Mouse (Mus musculus) CH12.LX (cell line): ENCODE data around the gene Clp1. TPM values are rescaled to one million over a fixed set of nuclear protein-coding genes. Genes with fewer than 3 reads are reported as not detected.

Experiments
- DNase-seq: peaks from one replicate; pipeline ENCODE4 v3.0.0-alpha.2; 2013; ENCODE audit errors: extremely low read depth
- H3K27ac ChIP-seq: 2 replicates; pipeline ENCODE4 v1.5.1; 2012; ENCODE audit warnings: low read depth, mild to moderate bottlenecking, control low read depth, moderate library complexity; ENCODE audit not compliant: insufficient read depth
- H3K27me3 ChIP-seq: replicated peaks from 2 replicates; pipeline ENCODE3; 2012; ENCODE audit warnings: inconsistent platforms
- H3K36me3 ChIP-seq, 2 experiments: replicated peaks in 1 of 2; 2 replicates each; pipeline versions ENCODE3 to v1.6.1; 2012; ENCODE audit warnings: inconsistent platforms in 1 of 2, low read length in 1 of 2, mild to moderate bottlenecking in 1 of 2, mixed read lengths in 1 of 2, moderate library complexity in 1 of 2; ENCODE audit not compliant: control insufficient read depth in 1 of 2, insufficient read depth in 1 of 2
- H3K4me1 ChIP-seq, 2 experiments: 2 replicates each; pipeline ENCODE4 v1.6.1; 2012; ENCODE audit warnings: inconsistent platforms in 1 of 2, moderate library complexity in 1 of 2; ENCODE audit not compliant: insufficient read depth in 2 of 2, control insufficient read depth in 1 of 2
- H3K4me2 ChIP-seq: 2 replicates; pipeline ENCODE4 v1.6.1; 2012; ENCODE audit warnings: low read depth, mild to moderate bottlenecking, control low read depth; ENCODE audit not compliant: poor library complexity, insufficient read depth, severe bottlenecking
- H3K4me3 ChIP-seq, 3 experiments: fragments of 150-350 bp in 1 of 3; sonication (generic) in 1 of 3; replicated peaks in 1 of 3; 2 replicates each; pipeline versions ENCODE3 to v1.5.1; 2011 to 2012; ENCODE audit warnings: low read depth in 2 of 3, low read length in 2 of 3, mild to moderate bottlenecking in 2 of 3, moderate library complexity in 2 of 3, control low read depth in 1 of 3, improper control_type of control experiment in 1 of 3, inconsistent platforms in 1 of 3, mixed read lengths in 1 of 3; ENCODE audit not compliant: poor library complexity in 1 of 3
- H3K79me2 ChIP-seq: replicated peaks from 2 replicates; pipeline ENCODE4 v1.6.1; 2012; ENCODE audit warnings: mild to moderate bottlenecking, moderate library complexity; ENCODE audit not compliant: control insufficient read depth, poor library complexity, insufficient read depth, severe bottlenecking; ENCODE audit errors: extremely low read depth
- H3K9ac ChIP-seq: 2 replicates; pipeline ENCODE4 v1.6.1; 2012; ENCODE audit warnings: low read depth, mild to moderate bottlenecking, control low read depth, moderate library complexity; ENCODE audit not compliant: insufficient read depth
- H3K9me3 ChIP-seq: replicated peaks from 2 replicates; pipeline ENCODE3; 2012; ENCODE audit warnings: low read length, inconsistent platforms, mixed read lengths
- BHLHE40 ChIP-seq: IDR thresholded peaks from 2 replicates; pipeline ENCODE4 v1.6.1; 2011; ENCODE audit warnings: mild to moderate bottlenecking, low read depth, low read length, improper control_type of control experiment
- CTCF ChIP-seq, 2 experiments: IDR thresholded peaks in 1 of 2; conservative IDR thresholded peaks in 1 of 2; 2 replicates each; pipeline ENCODE4 v1.5.1; 2011 to 2012; ENCODE audit warnings: low read depth in 2 of 2, low read length in 2 of 2, improper control_type of control experiment in 1 of 2, inconsistent platforms in 1 of 2, mild to moderate bottlenecking in 1 of 2, moderate library complexity in 1 of 2
- EP300 ChIP-seq: IDR thresholded peaks from 2 replicates; pipeline ENCODE4 v1.6.1; 2011; ENCODE audit warnings: low read length, improper control_type of control experiment
- GABPA ChIP-seq: IDR thresholded peaks from 2 replicates; pipeline ENCODE4 v1.6.1; 2012; ENCODE audit warnings: low read depth, low read length, improper control_type of control experiment, inconsistent platforms; ENCODE audit not compliant: insufficient replicate concordance
- JUN ChIP-seq: IDR thresholded peaks from 2 replicates; pipeline ENCODE4 v1.6.1; 2011; ENCODE audit warnings: low read depth, mild to moderate bottlenecking, low read length, improper control_type of control experiment, moderate library complexity; ENCODE audit not compliant: insufficient read depth
- KAT2A ChIP-seq: IDR thresholded peaks from 2 replicates; pipeline ENCODE4 v1.6.1; 2012; ENCODE audit warnings: low read length, improper control_type of control experiment, inconsistent platforms; ENCODE audit not compliant: insufficient replicate concordance
- MAZ ChIP-seq: IDR thresholded peaks from 2 replicates; pipeline ENCODE4 v1.6.1; 2012; ENCODE audit warnings: low read depth, mild to moderate bottlenecking, inconsistent platforms, low read length, improper control_type of control experiment, moderate library complexity
- MEF2A ChIP-seq: IDR thresholded peaks from 2 replicates; pipeline ENCODE4 v1.6.1; 2014; ENCODE audit warnings: low read depth, mild to moderate bottlenecking, inconsistent platforms, low read length, improper control_type of control experiment, borderline replicate concordance
- MYC ChIP-seq: IDR thresholded peaks from 2 replicates; pipeline ENCODE4 v1.6.1; 2011; ENCODE audit warnings: low read depth, mild to moderate bottlenecking, improper control_type of control experiment, low read length
- NRF1 ChIP-seq: IDR thresholded peaks from 2 replicates; pipeline ENCODE4 v1.6.1; 2014; ENCODE audit warnings: low read depth, mild to moderate bottlenecking, inconsistent platforms, low read length, improper control_type of control experiment, moderate library complexity
- PAX5 ChIP-seq: IDR thresholded peaks from 2 replicates; pipeline ENCODE4 v1.6.1; 2012; ENCODE audit warnings: low read length, inconsistent platforms, mixed read lengths
- POLR2A ChIP-seq: IDR thresholded peaks from 2 replicates; pipeline ENCODE4 v1.6.1; 2011; ENCODE audit warnings: low read depth, mild to moderate bottlenecking, improper control_type of control experiment, low read length
- POLR2AphosphoS2 ChIP-seq: IDR thresholded peaks from 2 replicates; pipeline ENCODE4 v1.6.1; 2011; ENCODE audit warnings: low read depth, low read length, improper control_type of control experiment
- RAD21 ChIP-seq: IDR thresholded peaks from 2 replicates; pipeline ENCODE4 v1.6.1; 2011; ENCODE audit warnings: low read depth, mild to moderate bottlenecking, low read length, improper control_type of control experiment, moderate library complexity
- RCOR1 ChIP-seq: conservative IDR thresholded peaks from 2 replicates; pipeline ENCODE4 v1.6.1; 2012; ENCODE audit warnings: low read depth, mild to moderate bottlenecking, inconsistent platforms, low read length, improper control_type of control experiment
- SMC3 ChIP-seq: IDR thresholded peaks from 2 replicates; pipeline ENCODE4 v1.6.1; 2011; ENCODE audit warnings: low read depth, low read length, improper control_type of control experiment
- TCF12 ChIP-seq: IDR thresholded peaks from 2 replicates; pipeline ENCODE4 v1.6.1; 2014; ENCODE audit warnings: low read depth, mild to moderate bottlenecking, inconsistent platforms, low read length, improper control_type of control experiment
- USF1 ChIP-seq: IDR thresholded peaks from 2 replicates; pipeline ENCODE4 v1.6.1; 2014; ENCODE audit warnings: low read depth, mild to moderate bottlenecking, inconsistent platforms, low read length, improper control_type of control experiment
- ZC3H11A ChIP-seq: IDR thresholded peaks from 2 replicates; pipeline ENCODE4 v1.6.1; 2012; ENCODE audit warnings: low read depth, mild to moderate bottlenecking, inconsistent platforms, low read length, improper control_type of control experiment
- ZMIZ1 ChIP-seq: IDR thresholded peaks from 2 replicates; pipeline ENCODE4 v1.6.1; 2012; ENCODE audit warnings: low read depth, mild to moderate bottlenecking, inconsistent platforms, low read length, improper control_type of control experiment
- dilution Hi-C: fragments of 300-500 bp; cut with MboI; formaldehyde crosslinking; loops from 2 replicates; pipeline ENCODE4 v1.14.3; 2020; ENCODE audit warnings: low sequenced_read_pairs; ENCODE audit not compliant: extremely low pct_unique_long_range_greater_than_20kb, extremely low pct_ligation_motif_present
- in situ Hi-C: fragments of 300-500 bp; cut with MboI; formaldehyde crosslinking; loops from 3 replicates; pipeline ENCODE4 v1.14.3; 2019; ENCODE audit warnings: low sequenced_read_pairs, low pct_ligation_motif_present, low pct_unique_long_range_greater_than_20kb, mixed read lengths
- polyA plus RNA-seq: library from polyadenylated mRNA; unstranded; fragments of >175 nt; gene quantifications from 2 replicates; pipeline ENCODE4 v1.2.1, GENCODE M21; 2012; ENCODE audit warnings: low read depth; ENCODE audit not compliant: insufficient read length
- total RNA-seq, 2 experiments: library from RNA; depleted of rRNA; stranded (reverse); fragments of 300-350 nt in 1 of 2; fragments of >200 nt in 1 of 2; gene quantifications; 2 replicates each; pipeline ENCODE4 v1.2.3; 2012 to 2014

Gene Clp1
- total and polyA plus RNA-seq, 3 experiments: 32.0 to 65.2 (median 46.5) TPM

DNA sequence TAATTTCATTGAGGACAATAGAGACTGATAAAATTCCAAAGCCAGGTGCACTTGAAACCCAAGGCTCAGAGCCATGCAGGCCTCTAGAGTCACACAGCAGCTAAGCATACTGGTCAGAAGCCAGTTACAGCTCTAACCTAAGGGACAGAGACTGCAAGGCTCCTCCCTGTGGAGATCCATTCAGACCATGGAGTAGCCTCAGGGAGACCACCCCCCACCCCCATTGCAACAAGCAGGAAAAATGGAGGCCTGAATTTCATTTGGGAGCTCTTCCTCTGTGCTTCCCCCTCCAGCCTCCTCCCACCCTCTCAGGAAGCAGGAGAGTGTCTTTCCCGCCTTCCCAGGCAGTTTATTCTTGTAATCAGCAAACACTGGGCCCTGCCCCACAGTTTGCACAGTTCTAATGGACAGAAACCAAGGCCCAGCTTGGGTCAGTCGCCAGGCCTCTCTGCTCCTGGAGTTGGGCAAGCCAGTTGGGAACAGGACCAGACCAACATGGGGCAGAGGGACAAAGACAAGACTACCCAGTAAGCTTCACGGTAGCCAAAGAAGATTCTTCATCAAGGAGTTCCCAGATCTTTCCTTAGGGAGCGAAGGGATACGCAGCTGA is 14.8 kb upstream of the Clp1 start:
- Histone ChIP-seq H3K4me3 (no peak overlapping the region), H3K4me1 (peaks cover 0 to 6% of the 10 kb centered on the region in 2 experiments; a peak in 1 of 4 replicates), H3K79me2 (no peaks in the 10 kb centered on the region), H3K4me2 (no peak overlapping the region), H3K9ac (no peak overlapping the region), H3K36me3 (no peaks in the 10 kb centered on the region), H3K27me3 (peaks cover 22% of the 10 kb centered on the region), H3K27ac (no peak overlapping the region), H3K9me3 (no peaks in the 10 kb centered on the region)
- in situ Hi-C loops: no loop called here
- dilution Hi-C loops: no loop called here
- no peak for DNase-seq
- no peak for TF ChIP-seq JUN
- no peak for TF ChIP-seq KAT2A
- no peak for TF ChIP-seq BHLHE40
- no peak for TF ChIP-seq POLR2AphosphoS2
- no peak for TF ChIP-seq MYC
- no peak for TF ChIP-seq ZC3H11A
- TF ChIP-seq POLR2A: no peak
- TF ChIP-seq USF1: no peak
- no peak for TF ChIP-seq NRF1
- no peak for TF ChIP-seq SMC3
- TF ChIP-seq TCF12: no peak
- TF ChIP-seq PAX5: no peak
- TF ChIP-seq GABPA: no peak
- TF ChIP-seq MEF2A: no peak
- no peak for TF ChIP-seq ZMIZ1
- TF ChIP-seq EP300: no peak
- no peak for TF ChIP-seq RCOR1

DNA sequence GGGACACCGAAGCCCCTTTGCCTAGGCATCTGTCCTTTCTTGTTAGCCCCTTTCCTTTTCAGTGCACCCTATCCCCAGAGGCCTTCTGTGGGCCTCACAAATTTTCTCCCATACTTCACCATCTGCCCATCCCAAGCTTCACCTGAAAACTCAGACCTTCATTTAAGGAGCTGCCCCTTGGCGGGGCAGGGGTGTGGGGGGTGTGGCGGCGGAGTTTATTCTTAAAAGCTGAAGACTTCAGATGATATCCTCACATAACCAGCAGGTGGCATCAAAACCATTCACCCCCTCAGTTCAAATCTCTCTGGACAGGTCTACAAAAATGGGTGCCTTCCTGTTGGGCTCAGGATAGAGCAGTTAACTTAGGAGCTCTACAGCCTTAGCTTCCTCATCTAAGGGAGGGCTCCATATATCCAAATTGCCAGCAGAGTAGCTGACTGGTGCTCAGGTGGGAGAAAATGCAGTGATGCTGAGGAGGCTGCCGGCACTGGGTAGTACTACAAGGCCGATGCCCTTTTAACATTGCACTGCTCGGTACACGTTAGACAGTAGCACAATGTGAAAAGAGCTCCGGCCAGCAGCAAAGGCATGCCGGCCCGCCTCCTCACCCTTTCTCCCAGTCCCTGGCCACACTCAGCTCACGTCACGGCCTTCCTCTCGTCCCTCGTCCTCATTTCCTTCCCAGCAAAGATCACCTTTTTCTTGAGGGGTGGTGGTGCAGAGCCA is 13.6 kb upstream of the Clp1 start:
- dilution Hi-C loops: no loop called here
- TF ChIP-seq SMC3 (peak; percentile 70), MAZ (peak; percentile 14; the same call in 1 of the 2 replicates), CTCF (conservative IDR thresholded peaks at IDR 0.05 in 1 of 2, IDR thresholded peaks at IDR 0.05 in 1 of 2; ENCODE audit: low read depth in 2 of 2, low read length in 2 of 2) (peak in 1 of 2 experiments; percentile 72; a peak in 2 of 4 replicates), USF1 (no peak), RAD21 (peak; percentile 67)
- Histone ChIP-seq H3K79me2 (no peaks in the 10 kb centered on the region), H3K9me3 (no peaks in the 10 kb centered on the region), H3K4me3 (no peak overlapping the region), H3K27ac (no peak overlapping the region), H3K4me2 (no peak overlapping the region), H3K27me3 (peaks cover 13% of the 10 kb centered on the region), H3K9ac (no peak overlapping the region), H3K4me1 (peaks cover 0 to 6% of the 10 kb centered on the region in 2 experiments; a peak in 1 of 4 replicates), H3K36me3 (no peaks in the 10 kb centered on the region)
- peak; percentile 31 for DNase-seq
- in situ Hi-C loops: no loop called here
